Mouse (Mus musculus) brain, embryonic 14.5 days (tissue): Measurements from ENCODE around the gene Il5ra.

ENCODE experiments used
- CTCF ChIP-seq: fragments of 200-500 bp; IDR thresholded peaks from 2 replicates; pipeline ENCODE4 v1.5.1; 2012; ENCODE audit warnings: inconsistent platforms, mild to moderate bottlenecking, moderate library complexity, borderline replicate concordance; ENCODE audit not compliant: insufficient read depth, insufficient read length; ENCODE audit errors: extremely low read depth
- POLR2A ChIP-seq: fragments of 200-500 bp; IDR thresholded peaks from 2 replicates; pipeline ENCODE4 v1.6.1; 2012; ENCODE audit warnings: mild to moderate bottlenecking, inconsistent platforms, borderline replicate concordance; ENCODE audit not compliant: poor library complexity, insufficient read depth, insufficient read length, severe bottlenecking; ENCODE audit errors: extremely low read depth

DNA sequence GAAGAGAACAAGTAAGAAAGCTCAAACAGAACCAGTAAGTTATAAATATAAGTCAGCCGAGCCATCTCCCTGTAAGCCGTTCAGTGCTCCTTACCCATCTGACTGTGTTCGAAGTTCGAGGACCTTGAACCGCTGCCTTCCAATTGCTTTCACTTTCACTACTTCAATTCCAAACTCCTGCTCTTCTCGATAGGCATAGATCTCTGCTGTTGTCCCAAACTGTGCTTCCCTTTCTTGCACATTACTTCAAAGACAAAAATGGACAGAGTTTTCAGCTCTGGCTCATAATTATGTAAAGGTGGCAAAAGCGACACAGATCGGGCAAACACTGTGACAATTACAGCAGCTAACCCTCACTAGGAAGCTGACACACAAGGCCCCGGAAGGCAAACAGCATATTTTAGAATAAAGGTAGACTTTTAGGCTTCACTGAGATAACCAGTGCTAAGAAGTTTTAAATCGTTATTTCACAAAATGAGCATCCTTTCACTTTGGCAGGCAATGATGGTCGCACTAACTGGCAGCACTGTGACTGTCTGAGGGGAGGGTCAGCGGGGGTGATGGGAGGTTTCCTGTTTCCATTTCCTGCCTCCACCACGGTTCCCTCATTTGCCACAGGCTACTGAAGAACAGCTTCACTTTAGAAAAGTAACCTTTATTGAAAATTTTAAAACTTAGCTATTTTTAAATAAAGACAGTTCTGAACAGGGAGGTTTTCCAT lies 45.4 kb upstream of the Il5ra start:
- TF ChIP-seq POLR2A (no peak), CTCF (no peak)
